Mouse (Mus musculus) urinary bladder, postnatal 4 days (tissue): ENCODE measurements at regions not wholly inside any gene's neighbourhood (a gene's known extent, or its start where the extent isn't known, plus 50 kb on each side); places are given as distances from the start of the nearest gene placed in this dataset.
A peak's percentile ranks its signal among the peaks of the same experiment; 100 is the strongest.

Experiments
- DNase-seq, 2 experiments: peaks; one replicate each; pipeline ENCODE4 v3.0.0; 2021 to 2022; ENCODE audit warnings: low spot score in 2 of 2

DNA sequence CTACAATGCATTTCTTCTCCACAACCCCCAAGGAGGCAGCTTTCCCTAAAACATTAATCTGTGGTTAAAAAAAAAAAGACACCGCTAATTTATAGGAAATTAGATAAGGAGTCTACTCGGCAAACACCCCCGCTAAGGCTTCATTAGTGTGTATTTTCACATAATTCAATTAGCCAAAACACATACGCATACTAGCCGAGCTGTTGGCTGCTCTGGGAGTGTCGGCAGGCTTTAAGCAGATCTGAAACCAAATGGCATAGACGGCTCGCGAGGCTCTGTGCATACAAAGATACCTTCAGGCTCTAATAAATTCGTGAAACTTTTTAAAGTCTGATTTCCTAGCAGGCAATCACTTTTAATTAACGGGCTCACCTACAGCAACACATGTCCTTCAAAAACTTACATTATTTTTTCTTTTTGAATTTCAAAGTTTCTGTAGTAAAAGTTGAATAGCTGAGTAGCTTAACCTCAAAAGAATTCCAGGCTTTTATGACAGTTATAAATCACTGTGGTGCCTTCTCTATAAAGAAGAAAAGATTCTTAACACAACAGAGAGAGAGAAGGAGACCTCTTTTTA is 68.0 kb upstream of the Smyd2 start:
- DNase-seq = no peak

DNA sequence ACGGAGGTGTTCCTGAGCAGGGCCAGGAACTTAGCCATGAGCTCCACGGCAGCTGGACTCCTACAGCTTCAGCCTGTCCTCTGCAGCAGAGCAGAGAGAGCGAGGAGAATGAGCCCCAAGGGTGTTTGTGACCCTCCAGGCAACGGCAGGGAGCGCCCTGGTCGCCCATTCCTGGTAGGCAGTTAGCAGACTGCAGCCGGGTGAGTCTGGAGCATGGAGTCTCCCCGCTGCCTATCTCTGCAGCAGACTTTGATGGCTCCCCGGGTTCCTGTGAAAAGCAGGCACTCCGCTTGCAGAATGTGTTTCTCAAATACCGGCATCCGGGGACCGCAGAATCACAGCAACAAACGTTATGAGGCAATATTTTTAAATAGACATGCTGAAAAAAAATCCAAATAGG is 67.2 kb upstream of the Smyd2 start:
- DNase-seq = no peak

DNA sequence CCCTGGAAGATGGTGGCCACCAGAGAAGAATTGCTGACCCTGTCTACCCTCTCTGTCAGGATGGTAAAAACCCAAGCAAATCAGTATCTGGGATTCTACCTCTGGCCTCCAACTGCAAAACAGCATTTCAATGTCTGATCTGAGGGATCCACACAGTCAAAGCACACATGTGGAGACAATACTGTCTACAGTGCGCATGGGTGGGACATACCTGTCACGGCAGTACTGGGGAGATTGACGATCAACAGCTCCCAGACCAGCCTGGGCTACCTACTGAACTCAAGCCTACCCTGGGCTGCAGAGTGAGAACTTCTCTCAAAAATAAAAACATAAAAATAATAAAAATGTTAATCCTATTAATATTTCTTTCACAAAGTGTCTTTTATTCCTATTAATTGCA is 66.7 kb upstream of the Smyd2 start:
- no peak for DNase-seq

DNA sequence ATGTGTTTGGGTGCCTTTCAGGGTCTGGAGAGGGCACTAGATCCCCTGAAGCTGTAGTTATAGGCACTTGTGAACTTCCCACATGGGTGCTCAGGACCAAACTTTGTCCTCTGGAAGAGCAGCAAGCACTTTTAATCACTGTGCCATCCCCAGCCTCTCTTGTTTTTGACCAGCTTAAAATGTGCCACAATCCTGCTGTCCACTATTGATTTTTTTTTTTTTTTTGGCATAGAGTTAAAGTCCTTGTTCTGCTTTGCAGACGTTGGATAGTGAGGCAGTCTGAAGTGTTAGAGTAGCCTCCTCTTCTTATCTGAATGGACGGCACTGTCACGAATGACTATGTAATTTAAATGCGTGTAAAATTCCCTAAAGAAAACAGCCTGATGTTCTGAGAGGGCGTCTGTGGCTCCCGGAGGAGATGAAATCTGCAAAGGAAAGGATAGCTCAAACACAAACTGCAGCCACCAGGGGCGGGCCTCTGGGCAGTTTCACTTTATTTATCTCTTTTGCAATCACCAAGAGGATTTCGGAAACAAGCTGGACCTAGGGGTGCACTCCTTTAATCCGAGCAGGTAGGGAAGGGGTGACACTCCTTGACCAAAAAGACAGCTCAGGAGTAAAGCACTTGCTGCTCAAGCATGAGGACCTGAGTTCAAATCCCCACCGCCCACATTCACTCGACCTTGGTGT is 63.5 kb upstream of the Smyd2 start:
- DNase-seq = no peak

DNA sequence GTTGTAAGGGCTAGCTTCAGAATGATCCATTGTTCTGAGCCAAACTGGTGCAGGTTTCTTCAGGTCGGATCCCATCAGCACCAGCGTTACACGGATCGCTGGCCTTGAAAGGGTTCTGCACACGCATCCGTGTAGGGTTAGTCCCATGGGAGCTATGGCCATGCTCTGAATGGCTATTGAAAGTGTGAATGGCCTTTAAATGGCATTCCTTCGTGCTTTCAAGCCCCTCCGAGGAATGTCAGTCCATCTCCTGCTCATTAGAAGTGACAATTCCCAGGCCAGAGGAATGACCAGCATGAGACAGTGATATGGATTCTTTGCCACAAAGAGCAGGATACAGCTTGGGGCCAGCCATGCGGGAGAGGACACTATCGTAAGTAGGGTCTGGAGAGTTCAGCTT is 56.1 kb upstream of the Smyd2 start:
- no peak for DNase-seq

DNA sequence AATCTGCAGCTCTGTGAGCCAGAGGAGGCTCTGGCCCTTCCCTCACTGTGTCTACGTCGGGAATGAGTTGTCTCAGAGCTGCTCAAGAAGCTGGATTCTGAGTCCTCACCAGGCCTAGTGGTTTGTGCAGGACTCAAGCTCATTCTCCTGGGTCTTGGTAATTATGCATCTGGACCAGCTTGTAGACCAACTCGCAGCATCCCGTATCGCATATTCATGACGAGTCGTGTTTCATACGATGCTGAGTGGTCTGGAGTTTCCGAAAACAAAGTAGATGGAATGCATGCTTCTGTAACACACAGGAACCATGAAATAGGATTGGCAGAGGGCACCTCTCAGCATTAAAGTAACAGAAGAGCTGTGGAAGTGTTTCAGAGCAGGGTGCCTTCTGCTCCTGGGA is 53.5 kb upstream of the Smyd2 start:
- no peak for DNase-seq

DNA sequence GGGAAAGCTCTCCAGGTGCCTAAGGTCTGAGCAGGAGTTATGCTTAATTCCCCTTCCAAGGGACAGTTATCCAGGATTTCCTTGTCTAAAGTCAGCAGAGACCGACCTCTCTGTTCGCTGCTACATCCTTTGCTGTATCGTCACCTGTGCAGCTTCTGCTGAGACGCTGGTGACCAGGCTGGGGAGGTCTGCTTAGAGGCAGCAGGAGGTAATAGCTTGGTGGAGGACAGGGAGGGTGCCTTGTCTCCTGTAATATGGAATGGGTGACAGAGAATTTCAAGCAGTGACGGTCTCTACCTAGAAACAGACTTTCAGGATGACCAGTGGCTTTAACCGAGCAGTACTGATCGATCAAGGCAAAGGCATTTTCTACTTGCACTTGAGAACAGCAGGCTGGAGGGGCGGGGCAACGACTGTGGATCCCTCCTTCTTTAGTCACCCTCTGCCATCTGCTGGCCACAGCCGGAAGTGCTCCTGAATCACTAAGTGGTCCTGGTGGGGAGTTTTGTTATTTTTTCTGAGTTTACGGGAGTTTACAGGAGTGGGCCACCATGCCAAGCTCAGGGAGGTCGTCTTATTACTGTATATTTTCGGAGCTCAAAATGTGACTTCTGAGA is 50.7 kb upstream of the Smyd2 start:
- peak; percentile 60 to 90 for DNase-seq
